Mouse (Mus musculus) stomach, postnatal 0 days (tissue): ENCODE measurements around the gene Lss. TPM values are rescaled to one million over a fixed set of nuclear protein-coding genes. Genes with fewer than 3 reads are reported as not detected.

ENCODE experiments used
- ATAC-seq: fragments of 200-750 bp; cut with Nextera tagmentation; 2 replicates; pipeline ENCODE4 v1.8.0; 2017; ENCODE audit not compliant: low FRiP score, low TSS enrichment
- DNase-seq: peaks from one replicate; pipeline ENCODE4 v3.0.0-alpha.2; 2016; ENCODE audit warnings: low spot score
- H3K27ac ChIP-seq: fragments of 300-500 bp; sonication (generic); replicated peaks from 2 replicates; pipeline ENCODE4 v1.5.1; 2014; ENCODE audit warnings: mild to moderate bottlenecking, control low read depth
- H3K27me3 ChIP-seq: fragments of 300-500 bp; sonication (generic); 2 replicates; pipeline ENCODE4 v1.6.1; 2014; ENCODE audit warnings: low read length; ENCODE audit not compliant: control insufficient read depth, insufficient read depth
- H3K36me3 ChIP-seq: fragments of 300-500 bp; sonication (generic); 2 replicates; pipeline ENCODE4 v1.6.1; 2014; ENCODE audit warnings: low read length, mixed read lengths; ENCODE audit not compliant: control insufficient read depth, insufficient read depth
- H3K4me1 ChIP-seq: fragments of 300-500 bp; sonication (generic); replicated peaks from 2 replicates; pipeline ENCODE4 v1.6.1; 2014; ENCODE audit warnings: antibody characterized with exemption; ENCODE audit not compliant: control insufficient read depth, insufficient read depth
- H3K4me2 ChIP-seq: fragments of 300-500 bp; sonication (generic); replicated peaks from 2 replicates; pipeline ENCODE4 v1.6.1; 2014; ENCODE audit warnings: low read depth, mild to moderate bottlenecking, control low read depth, moderate library complexity
- H3K4me3 ChIP-seq: fragments of 300-500 bp; sonication (generic); 2 replicates; pipeline ENCODE4 v1.5.1; 2014; ENCODE audit warnings: low read depth, low read length, control low read depth
- H3K9ac ChIP-seq: fragments of 300-500 bp; sonication (generic); 2 replicates; pipeline ENCODE4 v1.6.1; 2014; ENCODE audit warnings: mild to moderate bottlenecking, low read length, control low read depth, mixed read lengths
- H3K9me3 ChIP-seq: fragments of 300-500 bp; sonication (generic); 2 replicates; pipeline ENCODE4 v1.6.1; 2016; ENCODE audit warnings: low read length; ENCODE audit not compliant: control insufficient read depth
- CTCF ChIP-seq: IDR thresholded peaks from 2 replicates; pipeline ENCODE4 v1.5.1; 2016; ENCODE audit warnings: antibody characterized with exemption, low read depth, mild to moderate bottlenecking, moderate library complexity
- EP300 ChIP-seq: optimal IDR thresholded peaks from 2 replicates; pipeline ENCODE3; 2016; ENCODE audit warnings: antibody characterized with exemption
- WGBS: fragments of 180-500 bp; shearing (Covaris S2); extraction: QIAGEN DNeasy Blood & Tissue Kit; methylation state at CpG from one replicate; pipeline ENCODE4 v1.1.7; 2014; 5-methylcytosine and 5-hydroxymethylcytosine counted together
- polyA plus RNA-seq: library from polyadenylated mRNA; unstranded; fragments of >200 nt; fragmentation: Nextera tagmentation; extraction: Ambion mirVana; gene quantifications from 2 replicates; pipeline ENCODE4 v1.2.1, GENCODE M21; 2015

Lss gene
- 27.1 and 31.8 TPM in 2 replicates for polyA plus RNA-seq

GRCm38 (mm10) chr10:76531375-76531774, at the start of gene Lss:
TSS of gene Lss (plus strand) at chr10:76531588.
- TF ChIP-seq EP300 (no peak), CTCF (peak; percentile 66)
- H3K4me3 ChIP-seq, result peak within 1 kb of the TSS; percentile 59
- peak within 1 kb of the TSS; percentile 78 for H3K27ac ChIP-seq
- H3K36me3 ChIP-seq, result no peaks in the 10 kb centered on the region; the same call in 1 of the 2 replicates
- no peaks in the 10 kb centered on the region for H3K4me1 ChIP-seq
- no peaks in the 10 kb centered on the region for H3K27me3 ChIP-seq
- peak; percentile 99 for DNase-seq
- peak within 1 kb of the TSS; percentile 92 for H3K4me2 ChIP-seq
- no peaks in the 10 kb centered on the region for H3K9me3 ChIP-seq
- under 1% methylated on average over 36 of the region's 37 CpGs for WGBS
- H3K9ac ChIP-seq, result peak within 1 kb of the TSS; percentile 72
- peak; percentile 100 for ATAC-seq

GRCm38 (mm10) chr10:76486302-76486701, 45.1 kb upstream of the Lss start:
- Histone ChIP-seq H3K4me1 (no peaks in the 10 kb centered on the region), H3K27me3 (no peaks in the 10 kb centered on the region), H3K27ac (no peak overlapping the region), H3K4me2 (no peak overlapping the region), H3K4me3 (no peak overlapping the region), H3K9ac (no peak overlapping the region), H3K9me3 (no peaks in the 10 kb centered on the region), H3K36me3 (peaks cover 46% of the 10 kb centered on the region)
- DNase-seq, result no peak
- no peak for ATAC-seq
- TF ChIP-seq CTCF (no peak), EP300 (no peak)
- WGBS, result 94% methylated on average over 2 of the region's 2 CpGs

GRCm38 (mm10) chr10:76488265-76488664, 43.1 kb upstream of the Lss start:
- Histone ChIP-seq H3K9me3 (no peaks in the 10 kb centered on the region), H3K36me3 (peaks cover 42% of the 10 kb centered on the region), H3K4me1 (no peaks in the 10 kb centered on the region), H3K4me2 (no peak overlapping the region), H3K9ac (no peak overlapping the region), H3K4me3 (no peak overlapping the region), H3K27ac (no peak overlapping the region), H3K27me3 (no peaks in the 10 kb centered on the region)
- ATAC-seq (no peak), DNase-seq (no peak)
- TF ChIP-seq EP300, result no peak
- TF ChIP-seq CTCF, result no peak
- 89% methylated on average over 8 of the region's 8 CpGs for WGBS

- TF ChIP-seq EP300 (no peak), CTCF (no peak)
- Histone ChIP-seq H3K36me3 (peaks cover 48% of the 10 kb centered on the region), H3K27me3 (no peaks in the 10 kb centered on the region), H3K9me3 (no peaks in the 10 kb centered on the region), H3K4me2 (no peak overlapping the region), H3K4me3 (no peak overlapping the region), H3K4me1 (no peaks in the 10 kb centered on the region), H3K9ac (no peak overlapping the region), H3K27ac (no peak overlapping the region)
- DNase-seq, result no peak
- no peak for ATAC-seq
- WGBS, result 86% methylated on average over 15 of the region's 15 CpGs
Measured at GRCm38 (mm10) chr10:76489205-76489604, 42.2 kb upstream of the Lss start.

- H3K4me1 ChIP-seq, result no peaks in the 10 kb centered on the region
- H3K9me3 ChIP-seq, result no peaks in the 10 kb centered on the region
- ATAC-seq (no peak), DNase-seq (no peak)
- no peak overlapping the region for H3K9ac ChIP-seq
- no peak overlapping the region for H3K4me3 ChIP-seq
- peaks cover 37% of the 10 kb centered on the region for H3K36me3 ChIP-seq
- TF ChIP-seq CTCF (peak; percentile 5; the same call in 1 of the 2 replicates), EP300 (no peak)
- no peak overlapping the region for H3K27ac ChIP-seq
- no peak overlapping the region for H3K4me2 ChIP-seq
- 79% methylated on average over 1 of the region's 1 CpGs for WGBS
- H3K27me3 ChIP-seq, result no peaks in the 10 kb centered on the region
Measured at GRCm38 (mm10) chr10:76493527-76493926, 37.9 kb upstream of the Lss start.

- TF ChIP-seq EP300 (no peak), CTCF (no peak)
- ATAC-seq (no peak), DNase-seq (no peak)
- H3K27ac ChIP-seq, result no peak overlapping the region
- 88% methylated on average over 6 of the region's 6 CpGs for WGBS
- H3K4me2 ChIP-seq, result no peak overlapping the region
- no peaks in the 10 kb centered on the region for H3K27me3 ChIP-seq
- H3K4me1 ChIP-seq, result no peaks in the 10 kb centered on the region
- H3K36me3 ChIP-seq, result peaks cover 31% of the 10 kb centered on the region
- no peaks in the 10 kb centered on the region for H3K9me3 ChIP-seq
- H3K4me3 ChIP-seq, result no peak overlapping the region
- no peak overlapping the region for H3K9ac ChIP-seq
Measured at GRCm38 (mm10) chr10:76495501-76495900, 35.9 kb upstream of the Lss start.
